Mouse (Mus musculus) MEL-GATA-1-ER (cell line): ENCODE results near the gene Mvk.

ENCODE experiments used
- DNase-seq: peaks from one replicate; pipeline ENCODE4 v3.0.0-alpha.2; 2012; ENCODE audit warnings: low read depth; ENCODE audit errors: extremely low read depth

The Mvk gene

DNA sequence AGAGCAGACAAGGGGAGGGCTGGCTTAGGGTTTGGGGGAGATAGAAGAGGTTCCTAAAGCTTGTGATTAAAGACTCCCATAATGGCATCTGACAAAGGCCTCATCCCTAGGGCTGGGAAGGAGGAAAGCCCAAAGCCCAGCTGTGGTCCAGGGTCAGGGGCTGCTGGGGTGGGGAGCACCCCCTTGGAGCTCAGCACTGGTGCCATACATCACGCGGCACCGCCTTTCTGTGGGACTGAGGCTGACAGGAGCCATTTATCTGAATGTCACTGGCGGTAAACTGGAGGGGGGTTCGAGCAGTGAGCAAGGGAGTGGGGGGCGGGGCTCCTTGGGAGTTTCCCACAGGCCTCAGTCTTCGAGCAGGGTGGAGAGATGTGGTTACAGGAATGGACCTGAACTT is 65.4 kb downstream of the Mvk start:
- no peak for DNase-seq
